Mouse (Mus musculus): Measurements from ENCODE around the gene Map2k1. TPM values are rescaled to one million over a fixed set of nuclear protein-coding genes. Genes with fewer than 3 reads are reported as not detected.
"Not testable (repeated sequence)": the region's sequence is repeated elsewhere in the genome, so short reads cannot be mapped to it uniquely, and the experiment has no call there.

Map2k1 gene
- polyA plus RNA-seq, 1 experiment: 265 TPM

DNA sequence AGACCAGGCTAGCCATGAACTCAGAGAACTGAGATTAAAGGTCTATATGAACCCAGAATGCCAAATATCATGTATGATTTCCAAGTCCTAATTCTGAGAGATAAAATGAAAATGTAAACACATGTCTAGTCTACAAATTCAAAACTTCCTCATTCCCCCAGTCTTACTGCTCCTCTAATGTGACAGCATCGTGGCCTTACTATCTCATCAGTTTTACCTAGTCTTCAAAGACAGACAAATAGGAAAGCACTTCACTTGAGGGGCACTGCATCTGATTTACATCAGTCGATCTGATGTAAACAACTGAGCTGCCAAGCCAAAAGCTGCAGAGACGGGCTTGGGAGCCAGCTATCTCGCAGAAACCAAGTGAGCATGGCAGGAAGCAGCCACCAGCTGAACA lies 37.3 kb downstream of the Map2k1 start:
- DNase-seq (ENCODE audit: extremely low spot score in 1 of 2, low spot score in 1 of 2): no peak

DNA sequence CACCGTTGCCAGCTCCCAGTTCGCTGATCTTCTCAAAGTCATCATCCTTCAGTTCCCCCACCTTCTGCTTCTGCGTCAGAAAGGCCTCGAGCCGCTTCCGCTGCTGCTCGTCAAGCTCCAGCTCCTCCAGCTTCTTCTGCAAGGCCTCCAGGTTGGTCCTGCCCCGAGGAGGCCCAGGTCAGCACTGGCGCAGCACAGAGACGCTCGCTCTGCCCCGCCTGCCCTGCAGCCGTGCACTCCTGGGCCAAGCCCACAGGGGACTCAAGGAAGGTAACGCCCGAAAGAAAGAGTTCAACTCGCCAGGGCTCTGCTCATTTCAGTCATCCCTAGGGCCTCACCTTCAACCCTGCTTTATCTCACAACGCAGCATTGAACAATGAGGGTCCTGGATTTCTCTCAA lies 39.0 kb downstream of the Map2k1 start:
- DNase-seq (ENCODE audit: extremely low spot score in 1 of 2, low spot score in 1 of 2): no peak

DNA sequence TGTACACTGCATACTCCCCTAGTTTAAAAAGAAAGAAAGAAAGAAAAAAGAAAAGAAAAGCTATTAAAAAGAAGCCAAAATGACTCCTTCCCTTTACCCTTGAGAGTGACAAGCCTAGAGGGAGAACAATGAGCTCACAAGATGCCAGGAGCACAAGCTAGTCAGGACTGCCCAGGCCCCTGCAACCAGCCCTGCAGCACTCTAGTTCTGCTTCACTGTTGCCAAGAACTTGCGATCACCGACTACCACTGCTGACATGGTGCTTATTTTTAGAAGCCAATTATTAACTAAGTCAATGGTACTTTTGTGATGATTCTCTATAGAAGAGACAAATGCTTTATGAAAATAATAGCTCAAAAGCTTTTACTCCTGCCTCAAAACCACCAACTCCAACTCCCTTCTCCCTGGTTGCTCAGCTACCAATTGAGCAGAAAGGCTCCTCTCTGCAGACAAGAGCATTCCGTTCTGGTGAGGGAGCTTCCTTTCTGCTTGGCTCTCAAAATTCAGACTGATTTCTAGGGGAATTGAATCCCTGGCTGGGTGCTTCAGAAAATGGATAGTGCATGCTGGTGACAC lies 45.8 kb downstream of the Map2k1 start:
- DNase-seq (ENCODE audit: extremely low spot score in 1 of 2, low spot score in 1 of 2): peak in 1 of 2 experiments; percentile 31

DNA sequence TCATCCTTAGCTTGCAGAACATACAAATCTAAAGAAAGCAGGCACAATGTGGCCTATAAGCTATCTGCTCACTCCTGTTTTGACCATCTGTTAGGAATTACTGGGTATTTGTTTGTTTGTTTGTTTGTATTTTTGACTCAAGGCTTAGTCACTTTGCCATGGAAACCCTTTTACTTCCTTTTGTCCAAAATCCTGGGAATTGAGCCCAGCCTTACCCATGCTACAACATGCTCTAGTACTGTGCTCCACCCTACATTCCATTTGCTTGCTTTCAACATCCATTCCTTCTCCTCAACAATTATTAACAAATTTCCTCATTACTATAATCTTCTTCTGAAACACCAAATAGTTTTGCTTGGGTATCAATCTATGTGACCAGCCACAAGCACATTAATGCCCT lies 50.6 kb downstream of the Map2k1 start:
- DNase-seq (ENCODE audit: extremely low spot score in 1 of 2, low spot score in 1 of 2): no peak

DNA sequence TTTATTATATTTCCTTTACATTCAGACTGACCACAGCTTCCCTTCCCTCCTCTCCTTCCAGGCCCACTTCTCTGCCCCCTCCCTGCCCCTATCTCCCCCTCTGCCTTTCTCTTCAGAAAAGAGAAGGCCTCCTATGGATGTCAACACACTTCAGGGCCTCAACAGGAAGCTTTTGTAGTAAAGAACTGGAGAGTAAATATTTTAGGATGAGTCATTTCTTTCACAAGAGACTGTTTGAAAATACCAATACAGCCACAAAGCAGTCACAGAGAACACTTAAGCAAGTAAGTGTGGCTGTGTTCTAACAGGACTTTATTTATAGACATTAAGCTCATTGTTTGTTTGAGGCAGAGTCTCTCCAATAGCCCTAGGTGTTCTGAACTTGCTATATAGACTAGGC lies 51.1 kb downstream of the Map2k1 start:
- DNase-seq (ENCODE audit: extremely low spot score in 1 of 2, low spot score in 1 of 2): no peak

DNA sequence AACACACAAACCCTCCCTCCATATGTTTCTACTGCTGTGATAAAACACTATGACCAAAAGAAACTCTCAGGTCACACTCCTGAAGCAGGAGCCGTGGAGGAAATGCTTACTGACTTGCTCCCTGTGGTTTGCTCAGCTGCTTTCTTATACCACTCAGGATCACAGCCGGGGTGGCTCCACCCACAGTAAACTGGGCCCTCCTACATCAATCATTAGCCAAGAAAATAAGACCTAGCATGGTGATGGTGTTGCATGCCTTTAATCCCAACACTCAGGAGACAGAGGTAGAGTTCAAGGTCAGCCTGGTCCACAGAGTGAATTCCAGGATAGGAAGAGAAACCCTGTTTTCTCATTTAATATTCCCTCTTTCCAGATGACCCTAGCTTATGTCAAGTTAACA lies 53.5 kb downstream of the Map2k1 start:
- DNase-seq (ENCODE audit: extremely low spot score in 1 of 2, low spot score in 1 of 2): no peak

DNA sequence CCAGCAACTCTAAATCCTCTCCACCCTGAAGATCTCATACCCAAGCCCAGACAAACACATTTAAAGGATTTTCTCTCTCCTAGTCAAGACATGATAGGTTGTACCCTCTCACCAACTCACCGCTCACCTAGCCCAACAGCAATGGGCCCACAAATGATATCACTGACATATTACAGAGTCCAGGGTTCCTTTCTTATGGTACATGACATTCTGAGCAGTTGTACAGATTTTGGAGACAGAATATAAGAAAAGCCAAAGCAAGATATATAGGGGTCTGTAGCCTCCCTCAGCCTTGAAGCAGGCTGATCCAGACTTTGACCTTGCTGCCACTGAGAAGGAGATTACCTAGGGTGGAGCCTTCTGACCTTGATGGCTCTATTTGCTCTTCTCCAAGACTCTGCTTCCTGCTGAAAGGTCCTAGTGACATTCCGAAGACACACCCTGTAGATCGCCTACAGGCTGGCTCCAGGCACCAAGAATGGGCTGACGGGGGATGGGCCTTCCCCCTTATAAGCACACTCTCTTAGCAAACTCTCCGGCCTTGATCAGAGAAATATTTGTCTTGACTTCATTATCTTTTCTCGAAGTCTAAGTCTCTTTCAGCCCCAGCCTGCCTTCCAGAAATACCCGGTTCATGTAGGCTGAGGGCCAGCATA lies 54.5 kb downstream of the Map2k1 start:
- DNase-seq (ENCODE audit: extremely low spot score in 1 of 2, low spot score in 1 of 2): not testable (repeated sequence)

DNA sequence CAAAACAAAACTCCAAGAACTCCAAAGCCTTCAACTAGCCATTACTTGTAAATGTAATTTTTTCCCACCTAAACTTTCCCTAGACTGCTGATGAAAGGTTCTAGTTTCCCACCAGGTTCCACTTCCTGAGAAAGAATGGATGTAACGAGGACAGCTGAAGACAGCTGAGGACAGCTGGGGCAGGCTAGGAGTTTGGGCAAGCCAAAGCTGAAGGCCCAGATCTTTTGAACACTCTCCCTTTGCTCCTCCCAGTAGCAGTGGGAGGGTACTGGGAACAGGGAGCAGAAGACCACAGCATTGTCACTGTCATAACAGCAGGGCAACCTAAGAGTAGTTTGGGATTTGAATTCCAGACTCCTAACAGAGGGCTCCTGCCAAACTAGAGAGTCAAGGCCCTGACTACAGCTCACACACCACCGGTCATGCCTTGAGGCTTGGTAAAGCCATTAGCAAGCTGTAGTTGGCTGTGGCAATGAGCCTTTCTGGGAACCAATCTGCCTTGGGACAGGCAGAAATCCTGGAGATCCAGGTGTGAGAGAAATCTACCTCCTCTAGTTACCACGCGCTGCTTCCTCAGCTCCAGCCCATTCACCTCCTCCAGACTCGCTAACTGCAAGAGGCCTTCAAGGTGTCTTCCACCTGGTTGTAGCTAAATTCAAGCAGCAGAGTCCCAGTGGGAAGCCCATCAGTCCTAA lies 55.2 kb downstream of the Map2k1 start:
- DNase-seq (ENCODE audit: extremely low spot score in 1 of 2, low spot score in 1 of 2): no peak

DNA sequence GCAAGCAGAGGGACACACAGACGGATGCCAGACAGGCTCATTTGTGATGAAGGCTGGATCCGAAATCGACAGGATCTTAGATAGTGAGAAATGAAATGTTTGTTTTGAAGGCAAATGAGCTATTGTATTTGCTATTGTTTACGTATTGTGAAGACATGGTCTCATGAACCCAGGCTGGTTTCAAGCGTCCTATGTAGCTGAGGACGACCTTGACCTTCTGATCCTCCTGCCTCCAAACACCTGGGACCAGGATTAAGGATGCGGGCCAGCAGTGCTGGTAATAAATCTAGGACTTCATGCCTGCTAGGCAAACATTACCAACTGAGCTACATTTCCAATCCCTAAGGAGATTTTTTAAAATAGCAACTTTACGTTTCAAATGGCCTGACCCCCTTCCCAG lies 55.9 kb downstream of the Map2k1 start:
- no peak for DNase-seq (ENCODE audit: extremely low spot score in 1 of 2, low spot score in 1 of 2)

DNA sequence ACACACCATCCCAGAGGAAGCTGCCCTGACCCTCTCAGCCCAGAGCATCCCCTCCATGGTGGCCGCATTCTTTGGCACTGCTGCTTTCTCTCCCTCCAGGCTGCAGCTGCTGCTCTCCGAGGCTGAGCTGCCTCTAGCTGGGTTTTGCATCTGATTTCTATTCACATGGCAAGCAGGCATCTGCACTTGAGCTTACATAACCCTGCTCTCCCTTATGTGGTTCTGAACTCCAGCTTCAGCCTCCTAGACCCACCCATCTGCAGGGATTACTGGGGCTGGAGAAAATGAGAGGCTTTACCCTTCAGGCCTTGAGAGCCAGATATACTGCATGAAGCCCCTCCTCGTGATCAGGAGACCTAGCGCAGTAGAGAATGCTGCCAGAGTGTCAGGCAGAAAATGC lies 57.9 kb downstream of the Map2k1 start:
- peak; percentile 77 to 83 for DNase-seq (ENCODE audit: extremely low spot score in 1 of 2, low spot score in 1 of 2)

DNA sequence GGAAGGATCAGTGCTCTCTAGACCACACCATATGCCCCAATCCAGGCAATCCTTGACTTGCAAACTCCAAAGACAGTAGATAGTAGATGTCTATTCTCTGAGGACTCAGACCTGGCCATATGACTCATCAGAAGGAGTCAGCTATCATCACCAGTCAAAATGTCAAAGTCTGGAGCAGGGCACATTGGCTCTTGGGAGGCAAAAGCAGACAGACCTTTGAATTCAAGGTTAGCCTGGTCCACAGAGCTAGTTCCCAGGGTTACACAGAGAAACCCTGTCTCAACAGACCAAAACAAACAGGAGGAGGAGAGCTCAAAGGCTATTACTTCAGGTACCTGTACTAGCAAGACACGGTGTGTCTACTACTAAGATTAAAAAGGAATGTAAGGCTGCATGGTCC lies 59.6 kb downstream of the Map2k1 start:
- DNase-seq (ENCODE audit: extremely low spot score in 1 of 2, low spot score in 1 of 2): no peak

DNA sequence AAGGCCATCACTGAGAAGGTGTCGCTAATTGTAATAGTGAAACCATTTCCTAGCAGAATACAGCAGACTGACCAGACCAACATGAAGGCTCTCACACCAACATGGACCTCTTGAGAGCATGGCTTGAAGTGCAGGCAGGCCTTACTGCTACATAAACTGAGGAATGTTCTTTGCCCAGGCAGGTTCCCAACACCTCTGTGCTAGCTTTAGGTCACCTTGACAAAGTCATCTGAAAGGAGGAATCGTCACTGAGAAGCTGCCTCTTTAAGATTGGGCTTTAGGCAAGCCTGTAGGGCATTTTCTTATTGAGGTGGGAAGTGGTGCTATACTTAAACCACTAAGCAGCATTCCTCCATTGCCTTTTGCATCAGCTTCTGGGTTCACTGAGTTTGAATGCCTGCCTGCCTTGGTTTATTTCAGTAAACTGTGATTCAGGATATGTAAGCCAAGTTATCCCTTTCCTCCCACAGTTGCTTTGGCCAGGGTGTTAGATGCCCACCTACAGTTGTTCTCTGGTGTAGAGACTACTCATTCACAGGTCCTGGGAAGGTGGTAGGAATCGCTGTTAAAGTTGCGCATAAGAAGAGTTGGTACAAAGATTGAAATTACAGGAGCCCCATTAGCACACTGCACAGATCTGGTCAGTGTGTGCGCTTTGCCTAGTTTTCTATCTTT lies 69.1 kb downstream of the Map2k1 start:
- no peak for DNase-seq (ENCODE audit: extremely low spot score in 1 of 2, low spot score in 1 of 2)

DNA sequence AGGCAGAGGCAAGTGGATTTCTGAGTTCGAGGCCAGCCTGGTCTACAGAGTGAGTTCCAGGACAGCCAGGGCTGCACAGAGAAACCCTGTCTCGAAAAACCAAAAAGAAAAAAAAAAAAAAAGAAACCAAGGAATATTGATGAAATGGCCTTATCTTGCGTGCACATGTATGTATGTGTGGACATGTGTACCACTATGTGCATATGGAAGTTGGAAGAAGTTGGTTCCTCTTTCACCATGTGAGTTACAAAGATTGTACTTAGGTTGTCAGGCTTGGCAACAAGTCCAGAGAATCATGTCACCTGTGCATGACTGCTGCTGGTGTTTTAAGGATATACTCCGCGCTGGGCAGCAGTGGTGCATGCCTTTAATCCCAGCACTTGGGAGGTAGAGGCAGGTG lies 70.1 kb downstream of the Map2k1 start:
- not testable (repeated sequence) for DNase-seq (ENCODE audit: extremely low spot score in 1 of 2, low spot score in 1 of 2)

DNA sequence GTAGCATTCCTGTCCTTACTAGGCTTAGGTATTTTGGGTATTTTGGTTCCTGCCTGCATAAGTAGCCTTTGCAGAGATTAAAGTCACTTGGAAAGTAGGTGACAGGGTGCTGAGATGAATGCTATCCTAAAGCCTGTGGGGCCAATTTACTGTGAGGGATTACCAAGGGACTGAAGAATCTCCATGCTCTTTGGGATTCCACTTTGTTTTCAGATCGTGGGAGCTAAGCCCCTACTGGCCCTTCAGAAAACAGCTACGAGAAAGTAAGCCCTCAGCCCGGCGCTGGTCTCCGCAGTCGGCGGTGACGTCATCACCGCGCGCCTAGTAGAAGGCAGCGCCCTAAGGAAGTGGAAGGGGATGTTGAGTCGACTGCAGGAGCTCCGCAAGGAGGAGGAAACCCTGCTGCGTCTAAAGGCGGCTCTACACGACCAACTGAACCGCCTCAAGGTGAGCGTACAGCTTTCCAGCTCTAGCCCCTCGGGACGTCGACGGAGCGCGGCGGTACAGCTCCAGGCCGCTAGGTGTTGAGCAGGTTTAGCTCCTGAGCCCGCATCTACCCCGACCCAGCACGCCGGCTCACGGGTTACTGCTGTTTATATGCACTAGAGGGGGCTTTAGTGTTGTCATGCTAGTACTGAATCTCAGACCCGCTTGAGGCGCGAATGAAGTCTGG lies 74.3 kb downstream of the Map2k1 start, which contains the start of gene Snapc5:
TSS of gene Snapc5 (plus strand) at position 301 of the 673 bp plus-strand sequence.
- DNase-seq (ENCODE audit: extremely low spot score in 1 of 2, low spot score in 1 of 2): peak; percentile 84 to 92

DNA sequence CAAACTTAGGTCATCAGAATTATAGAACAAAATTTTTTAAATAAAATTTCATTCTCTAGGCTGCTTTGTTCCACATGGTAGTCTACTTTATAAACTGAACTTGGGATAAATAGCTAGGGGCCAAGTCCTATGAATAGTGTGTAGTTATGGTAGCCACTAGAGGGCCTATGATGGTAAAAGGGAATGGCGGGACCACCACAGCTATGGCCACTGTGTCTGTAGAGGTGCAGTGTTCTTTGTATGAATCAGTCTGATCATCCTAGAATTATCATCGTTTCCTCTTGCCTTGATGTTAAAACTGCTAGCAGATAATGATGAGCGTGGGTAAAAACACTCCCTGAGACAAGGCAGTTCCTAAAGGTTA lies 74.8 kb downstream of the Map2k1 start:
- DNase-seq (ENCODE audit: extremely low spot score in 1 of 2, low spot score in 1 of 2): no peak

DNA sequence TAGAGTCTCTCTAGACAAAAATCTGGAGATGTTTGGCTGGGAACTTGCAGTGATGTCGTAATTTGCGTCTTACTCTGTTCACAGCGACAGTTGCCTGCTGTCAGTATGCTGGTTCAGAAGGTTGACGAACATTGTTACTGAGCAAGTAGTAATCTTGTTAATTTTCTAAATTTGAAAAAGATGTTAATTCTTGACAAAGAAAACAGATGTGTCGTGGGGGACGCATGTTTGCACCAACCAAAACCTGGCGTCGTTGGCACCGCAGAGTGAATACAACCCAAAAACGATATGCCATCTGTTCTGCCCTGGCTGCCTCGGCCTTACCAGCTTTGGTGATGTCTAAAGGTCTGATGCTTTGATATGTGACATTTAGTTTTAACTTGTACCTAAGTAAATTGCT lies 78.1 kb downstream of the Map2k1 start:
- peak in 1 of 2 experiments; percentile 24 for DNase-seq (ENCODE audit: extremely low spot score in 1 of 2, low spot score in 1 of 2)

DNA sequence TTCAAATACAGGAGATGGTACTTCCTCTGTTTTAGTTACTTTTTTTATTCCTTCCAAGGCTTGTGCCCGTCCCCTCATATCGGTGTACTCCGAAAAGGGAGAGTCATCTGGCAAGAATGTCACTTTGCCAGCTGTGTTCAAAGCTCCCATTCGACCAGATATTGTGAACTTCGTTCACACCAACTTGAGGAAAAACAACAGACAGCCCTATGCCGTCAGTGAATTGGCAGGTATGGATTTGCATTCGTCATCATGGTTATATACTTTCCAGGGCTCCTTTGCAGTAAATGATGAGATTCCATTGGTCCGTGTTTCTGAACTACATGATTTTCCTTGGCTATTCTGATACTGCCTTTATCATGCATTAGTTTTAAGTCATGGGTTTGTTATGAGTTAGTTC lies 78.7 kb downstream of the Map2k1 start:
- DNase-seq (ENCODE audit: extremely low spot score in 1 of 2, low spot score in 1 of 2): no peak

DNA sequence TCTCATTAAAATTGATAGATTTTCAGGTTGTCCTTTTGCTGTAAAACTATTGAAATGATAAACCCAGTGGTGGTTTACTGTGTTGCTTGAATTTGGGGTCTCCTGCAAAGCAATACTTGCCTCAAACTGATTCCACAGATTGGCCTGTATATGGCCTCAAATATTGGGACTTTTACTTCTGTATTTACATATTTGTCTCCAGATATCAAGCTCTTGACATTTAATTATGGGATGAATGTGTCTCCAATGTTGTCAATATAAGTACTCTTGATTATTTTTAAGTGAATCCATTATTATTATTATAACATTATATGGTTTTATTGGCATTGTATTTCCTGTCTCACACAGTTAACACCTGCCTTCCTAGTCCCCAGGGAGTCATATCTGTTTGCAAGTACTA lies 79.1 kb downstream of the Map2k1 start:
- DNase-seq (ENCODE audit: extremely low spot score in 1 of 2, low spot score in 1 of 2): no peak

DNA sequence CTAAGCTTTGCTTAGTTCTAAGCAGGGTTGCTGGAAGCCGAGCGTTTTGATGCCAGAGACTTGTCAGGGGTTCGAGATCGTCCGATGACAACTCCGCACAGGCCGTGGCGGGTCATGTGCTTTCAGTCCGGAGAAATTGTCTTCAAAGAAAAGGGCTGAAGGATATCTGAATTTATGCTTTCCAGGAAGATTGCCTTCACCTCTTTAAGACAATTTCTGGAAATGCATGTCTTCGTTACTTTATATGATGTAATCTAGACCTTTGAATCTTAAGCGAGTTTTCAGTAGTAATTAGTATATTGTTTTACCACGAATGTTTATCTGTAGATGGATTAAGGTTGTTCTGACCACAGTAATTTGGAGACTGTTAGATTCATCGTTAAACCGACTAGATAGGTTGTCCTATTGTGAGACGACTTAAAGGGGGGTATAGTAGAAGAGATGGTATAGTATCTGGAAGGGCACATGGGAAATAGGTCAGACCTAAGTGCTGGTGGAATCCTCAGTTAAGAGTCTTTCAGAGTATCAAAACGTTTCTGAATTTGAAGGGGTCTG lies 79.7 kb downstream of the Map2k1 start:
- no peak for DNase-seq (ENCODE audit: extremely low spot score in 1 of 2, low spot score in 1 of 2)

DNA sequence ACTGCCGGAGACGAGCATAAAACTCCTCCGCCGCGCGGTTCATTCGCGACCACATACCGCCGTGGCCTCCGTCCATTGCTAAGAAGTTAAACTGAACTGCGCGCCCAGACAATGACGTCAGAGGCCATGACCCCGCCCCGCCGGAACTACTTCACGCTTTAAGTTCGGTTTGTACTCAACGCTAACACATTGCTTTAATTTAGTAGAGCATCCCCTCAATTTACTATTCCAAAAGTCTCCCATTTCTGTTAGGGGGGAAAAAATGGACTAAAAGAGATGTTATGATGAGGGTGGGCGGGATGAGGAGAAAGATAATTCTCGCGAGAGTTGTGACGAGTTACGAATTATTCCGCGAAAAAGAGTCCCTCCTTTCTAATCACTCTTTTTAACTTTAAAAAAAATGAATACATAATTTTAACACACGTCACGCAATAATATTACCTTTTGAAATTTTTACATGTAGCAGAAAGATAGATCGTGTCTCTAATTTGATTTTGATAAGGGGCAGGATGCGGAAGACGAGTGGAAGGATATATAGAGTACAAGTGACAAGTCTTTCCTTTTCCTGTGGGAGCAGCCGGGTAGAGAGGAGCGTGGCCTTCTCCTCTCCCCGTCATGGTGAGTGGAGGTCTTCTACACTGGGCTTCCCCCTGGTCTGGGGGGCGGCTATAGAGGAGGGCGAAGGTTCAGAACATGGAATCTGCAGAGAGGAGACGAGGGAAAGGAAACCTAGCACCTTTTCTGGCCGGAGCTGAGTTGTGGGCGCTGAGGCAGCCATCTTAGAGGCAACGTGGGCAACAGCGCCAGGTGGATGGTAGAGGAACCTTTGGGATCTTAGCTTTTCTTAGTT lies 80.4 kb downstream of the Map2k1 start, which contains the start of the genes Zwilch and Rpl4:
TSS of gene Zwilch (minus strand) at position 289 of the 850 bp plus-strand sequence.
TSS of gene Rpl4 (plus strand) at position 560 of the 850 bp plus-strand sequence.
- DNase-seq (ENCODE audit: extremely low spot score in 1 of 2, low spot score in 1 of 2): peak; percentile 74 to 87

All from frontal cortex, adult 2 months (tissue).